Mouse (Mus musculus) lung, embryonic 15.5 days (tissue): ENCODE results near the gene Ugt1a9. TPM values are rescaled to one million over a fixed set of nuclear protein-coding genes. Genes with fewer than 3 reads are reported as not detected.

ENCODE experiments used
- ATAC-seq: fragments of 200-750 bp; cut with Nextera tagmentation; 2 replicates; pipeline ENCODE4 v1.8.0; 2017; ENCODE audit warnings: moderate number of reproducible peaks, borderline replicate concordance; ENCODE audit not compliant: low FRiP score, low TSS enrichment; ENCODE audit errors: extremely low read depth
- H3K27ac ChIP-seq: fragments of 300-500 bp; sonication (generic); 2 replicates; pipeline ENCODE4 v1.5.1; 2015; ENCODE audit warnings: moderate library complexity, mild to moderate bottlenecking, inconsistent platforms
- H3K27me3 ChIP-seq: fragments of 300-500 bp; sonication (generic); 2 replicates; pipeline ENCODE4 v1.6.1; 2015; ENCODE audit warnings: inconsistent platforms
- H3K36me3 ChIP-seq: fragments of 300-500 bp; sonication (generic); 2 replicates; pipeline ENCODE4 v1.6.1; 2015; ENCODE audit warnings: inconsistent platforms
- H3K4me1 ChIP-seq: fragments of 300-500 bp; sonication (generic); 2 replicates; pipeline ENCODE4 v1.6.1; 2015; ENCODE audit warnings: inconsistent platforms
- H3K4me2 ChIP-seq: fragments of 300-500 bp; sonication (generic); 2 replicates; pipeline ENCODE4 v1.6.1; 2015; ENCODE audit warnings: inconsistent platforms, mild to moderate bottlenecking, moderate library complexity
- H3K4me3 ChIP-seq: fragments of 300-500 bp; sonication (generic); 2 replicates; pipeline ENCODE4 v1.5.1; 2015; ENCODE audit warnings: mild to moderate bottlenecking, inconsistent platforms
- H3K9ac ChIP-seq: fragments of 300-500 bp; sonication (generic); 2 replicates; pipeline ENCODE4 v1.6.1; 2015; ENCODE audit warnings: inconsistent platforms
- H3K9me3 ChIP-seq: fragments of 300-500 bp; sonication (generic); 2 replicates; pipeline ENCODE4 v1.6.1; 2016; ENCODE audit warnings: inconsistent platforms
- WGBS: fragments of 180-500 bp; shearing (Covaris S2); methylation state at CpG from one replicate; pipeline ENCODE4 v1.1.7; 2015; 5-methylcytosine and 5-hydroxymethylcytosine counted together
- polyA plus RNA-seq: library from polyadenylated mRNA; unstranded; fragments of >200 nt; fragmentation: Nextera tagmentation; extraction: Ambion mirVana; gene quantifications from 2 replicates; pipeline ENCODE4 v1.2.1, GENCODE M21; 2015

Gene Ugt1a9
- polyA plus RNA-seq, 1 experiment from 2014 or later: not detected

DNA sequence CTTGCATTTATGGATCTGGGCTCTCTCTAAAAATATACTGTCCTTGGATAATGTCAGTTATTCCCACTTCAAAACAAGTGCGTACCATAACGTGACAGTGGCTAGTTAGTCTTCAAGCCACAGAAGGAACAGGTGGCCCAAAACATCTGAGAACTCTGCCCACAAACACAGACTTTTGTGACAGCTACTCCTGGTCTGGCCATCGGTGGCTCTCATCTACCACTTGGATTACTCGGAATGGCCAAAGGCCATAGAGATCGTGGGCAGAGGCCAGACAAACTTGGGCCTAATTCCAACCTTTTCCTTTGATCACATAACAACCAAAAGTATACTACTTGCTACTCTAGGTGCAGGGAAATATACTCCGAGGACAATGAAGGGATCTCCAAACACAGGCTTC is 197.5 kb downstream of the Ugt1a9 start:
- Histone ChIP-seq H3K9ac (no peak overlapping the region), H3K27me3 (no peaks in the 10 kb centered on the region), H3K27ac (no peak overlapping the region), H3K4me1 (no peaks in the 10 kb centered on the region), H3K4me3 (no peak overlapping the region), H3K4me2 (no peak overlapping the region), H3K36me3 (peaks cover 87% of the 10 kb centered on the region), H3K9me3 (no peaks in the 10 kb centered on the region)
- no peak for ATAC-seq
- 84% methylated on average over 6 of the region's 6 CpGs for WGBS

Other genes starting within 250 kb of the Ugt1a9 start
- gene Dgkd, start 217.5 kb upstream of the Ugt1a9 start, polyA plus RNA-seq: 29.6 and 33.5 TPM in 2 replicates
- 34.6 and 36.8 TPM in 2 replicates for gene Usp40, start 62.2 kb upstream of the Ugt1a9 start, polyA plus RNA-seq
- 0.22 TPM in 1 of 2 replicates, not detected in the other for gene Ugt1a10, start 15.4 kb upstream of the Ugt1a9 start, polyA plus RNA-seq
- not detected in 2 replicates for gene Ugt1a8, start 17.0 kb downstream of the Ugt1a9 start, polyA plus RNA-seq
- 2.3 and 3.1 TPM in 2 replicates for gene Ugt1a7c, start 24.3 kb downstream of the Ugt1a9 start, polyA plus RNA-seq
- 0.08 and 0.32 TPM in 2 replicates for gene Ugt1a6b, start 32.5 kb downstream of the Ugt1a9 start, polyA plus RNA-seq
- gene Ugt1a6a, start 64.0 kb downstream of the Ugt1a9 start, polyA plus RNA-seq: 3.2 and 3.3 TPM in 2 replicates
- not detected in 2 replicates for gene Ugt1a5, start 95.2 kb downstream of the Ugt1a9 start, polyA plus RNA-seq
- gene Ugt1a2, start 129.8 kb downstream of the Ugt1a9 start, polyA plus RNA-seq: 0.22 TPM in 1 of 2 replicates, not detected in the other
- gene Dnajb3, start 135.0 kb downstream of the Ugt1a9 start, polyA plus RNA-seq: 6.1 and 6.9 TPM in 2 replicates
- gene Ugt1a1, start 141.2 kb downstream of the Ugt1a9 start, polyA plus RNA-seq: 0.11 TPM in 1 of 2 replicates, not detected in the other
- gene Mroh2a, start 156.2 kb downstream of the Ugt1a9 start, polyA plus RNA-seq: 0.90 and 1.1 TPM in 2 replicates
- gene Hjurp, start 206.8 kb downstream of the Ugt1a9 start, polyA plus RNA-seq: 184 and 198 TPM in 2 replicates
- gene Trpm8, start 206.9 kb downstream of the Ugt1a9 start, polyA plus RNA-seq: 0.04 and 0.10 TPM in 2 replicates